ENCODE assay signal across 12 mouse cellular contexts in the genomic region with DNA sequence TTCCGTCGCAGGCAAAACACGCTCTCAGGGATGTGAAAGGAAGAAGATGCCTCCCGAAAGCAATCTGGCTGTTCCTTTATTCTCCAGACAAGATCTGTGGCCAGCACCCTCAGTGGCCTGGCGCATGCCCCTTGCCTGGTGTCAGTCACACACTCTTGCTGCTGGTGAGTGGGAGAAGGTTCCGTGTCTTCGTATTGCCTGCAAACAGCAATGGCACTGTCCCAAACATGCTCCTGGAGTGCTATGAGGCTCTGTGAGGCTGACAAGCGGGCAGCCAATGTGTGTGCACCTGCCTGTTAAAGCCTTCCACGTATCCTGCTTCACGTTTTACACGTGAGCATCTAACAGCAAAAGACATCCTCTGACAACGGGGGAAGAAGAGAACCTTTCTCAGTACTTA. TPM values are rescaled to one million over a fixed set of nuclear protein-coding genes. Genes with fewer than 3 reads are reported as not detected.
DNase-seq lines count a peak whose midpoint lies in the region; ATAC-seq lines count a peak whose summit lies in the region.
"Had no signal": no experiment of that assay in that cellular context is flagged by ENCODE, and none has a peak within 500 bp of the region (broad histone marks: within the 10 kb centered on the region; RNA-seq: fewer than 3 reads in every experiment).

No protein-coding gene starts in this region.

- H3K4me2 ChIP-seq in forebrain, embryonic 13.5 days = peak overlapping the region; percentile 11; the same call in 1 of the 2 replicates
- H3K4me2 ChIP-seq in forebrain, embryonic 11.5 days (ENCODE audit: low read depth, low read length, severe bottlenecking) = no peak overlapping the region
- H3K4me2 ChIP-seq: kidney, embryonic 15.5 days; limb, embryonic 12.5 days had no signal

- H3K4me1 ChIP-seq in forebrain, embryonic 13.5 days = peaks cover 16% of the 10 kb centered on the region
- peaks cover 2% of the 10 kb centered on the region; the same call in 1 of the 2 replicates for H3K4me1 ChIP-seq in forebrain, embryonic 11.5 days (replicated peaks; ENCODE audit: control insufficient read depth, insufficient read depth, low read length)
- H3K4me1 ChIP-seq: kidney, embryonic 15.5 days had no signal

- DNase-seq in forebrain, embryonic 11.5 days (ENCODE audit: low spot score) = no peak
- peak; percentile 4 for DNase-seq in left cerebral cortex, adult 11 months (ENCODE audit: low spot score)
- DNase-seq in left cerebral cortex, postnatal 10 days (ENCODE audit: extremely low spot score in 1 of 2, low spot score in 2 of 2) = no peak
- peak; percentile 12 to 24 for DNase-seq in left cerebral cortex, adult 18-20 months (ENCODE audit: low spot score in 2 of 2)
- peak; percentile 8 to 23 for DNase-seq in right cerebral cortex, adult 2 months (ENCODE audit: low spot score in 2 of 2)
- no peak for DNase-seq in urinary bladder, postnatal 10 days (ENCODE audit: low spot score)
- DNase-seq: gastrocnemius, postnatal 10 days; lung, adult 2 months had no signal

- H3K36me3 ChIP-seq in forebrain, embryonic 13.5 days (ENCODE audit: poor library complexity, severe bottlenecking) = no peaks in the 10 kb centered on the region
- no peaks in the 10 kb centered on the region for H3K36me3 ChIP-seq in forebrain, embryonic 11.5 days (ENCODE audit: control insufficient read depth, insufficient read depth, low read length)
- H3K36me3 ChIP-seq: kidney, embryonic 15.5 days; limb, embryonic 12.5 days had no signal

- H3K27ac ChIP-seq in forebrain, embryonic 13.5 days = no peak overlapping the region; the same call in 1 of the 2 replicates
- no peak overlapping the region for H3K27ac ChIP-seq in forebrain, embryonic 11.5 days (ENCODE audit: low read depth, low read length)
- H3K27ac ChIP-seq: kidney, embryonic 15.5 days; limb, embryonic 12.5 days had no signal

- no peaks in the 10 kb centered on the region for H3K27me3 ChIP-seq in forebrain, embryonic 13.5 days
- no peaks in the 10 kb centered on the region for H3K27me3 ChIP-seq in forebrain, embryonic 11.5 days (ENCODE audit: control insufficient read depth, insufficient read depth, low read length)
- H3K27me3 ChIP-seq: kidney, embryonic 15.5 days; limb, embryonic 12.5 days had no signal

- WGBS in forebrain, embryonic 13.5 days = 76% methylated on average over 12 of the region's 12 CpGs
- 85% methylated on average over 12 of the region's 12 CpGs for WGBS in forebrain, embryonic 11.5 days

- no peaks in the 10 kb centered on the region for H3K9me3 ChIP-seq in forebrain, embryonic 13.5 days (replicated peaks)
- no peaks in the 10 kb centered on the region for H3K9me3 ChIP-seq in forebrain, embryonic 11.5 days (ENCODE audit: control insufficient read depth, low read length)
- H3K9me3 ChIP-seq: kidney, embryonic 15.5 days; limb, embryonic 12.5 days had no signal

- no peak overlapping the region for H3K9ac ChIP-seq in forebrain, embryonic 13.5 days
- H3K9ac ChIP-seq in forebrain, embryonic 11.5 days (ENCODE audit: low read length) = no peak overlapping the region
- H3K9ac ChIP-seq: kidney, embryonic 15.5 days; limb, embryonic 12.5 days had no signal

- no peak for ATAC-seq in forebrain, embryonic 13.5 days
- no peak for ATAC-seq in forebrain, embryonic 11.5 days (replicated peaks; ENCODE audit: low FRiP score)
- no peak for ATAC-seq in CD4-positive, CD25-positive, alpha-beta regulatory T cell, adult 4 months

- intact Hi-C loops in left cerebral cortex, postnatal 10 days (cut with DNase I) = no loop called here

- no peak overlapping the region for H3K4me3 ChIP-seq in forebrain, embryonic 13.5 days
- H3K4me3 ChIP-seq in forebrain, embryonic 11.5 days (ENCODE audit: low read depth, low read length) = no peak overlapping the region
- H3K4me3 ChIP-seq: kidney, embryonic 15.5 days; limb, embryonic 12.5 days had no signal

RNA-seq across cellular contexts. Expression of gene Rasgef1b, which starts 25.0 kb away (rescaled TPM):
- 62.1 and 81.3 TPM in 2 replicates for polyA plus RNA-seq in forebrain, embryonic 13.5 days (2015; fragmentation: Nextera tagmentation; extraction: Ambion mirVana)
- 21.5 and 25.5 TPM in 2 replicates for polyA plus RNA-seq in forebrain, embryonic 11.5 days (2014; fragmentation: Nextera tagmentation; extraction: Ambion mirVana)
- 10 to 100 TPM; 53.8 to 58.4 TPM for total RNA-seq in left cerebral cortex, postnatal 10 days (2021)
- total RNA-seq in left cerebral cortex, adult 18-20 months (2021) = 10 to 100 TPM; 73.6 to 73.8 TPM
- polyA plus RNA-seq in CD4-positive, CD25-positive, alpha-beta regulatory T cell, adult 4 months (2017; shearing (Covaris generic)) = 1 to 10 TPM; 1.5 to 4.1 TPM

Comparison
In these comparisons a context has a peak if more than half of its experiments do, and no peak if none do; other contexts are left out.
1. DNase-seq: peak in left cerebral cortex, adult 11 months (single experiment), left cerebral cortex, adult 18-20 months (2 of 2) and right cerebral cortex, adult 2 months (2 of 2); none in forebrain, embryonic 11.5 days (single experiment), left cerebral cortex, postnatal 10 days (0 of 2) and urinary bladder, postnatal 10 days (single experiment).